8 mouse cellular contexts compared by ENCODE assay signal in genomic region chr9:107770374-107771290, GRCm38 (mm10). TPM values are rescaled to one million over a fixed set of nuclear protein-coding genes. Genes with fewer than 3 reads are reported as not detected.
DNase-seq lines count a peak whose midpoint lies in the region; ATAC-seq lines count a peak whose summit lies in the region.

Gene Rbm5, minus strand, starts transcription at chr9:107770996.

- H3K4me2 ChIP-seq in hindbrain, embryonic 16.5 days (ENCODE audit: low read length): peak within 1 kb of the TSS; percentile 82

- H3K79me2 ChIP-seq in macrophage (ENCODE audit: inconsistent target): peaks cover 52% of the 10 kb centered on the region

- H3K36me3 ChIP-seq in hindbrain, embryonic 16.5 days (ENCODE audit: control insufficient read depth, insufficient read depth, low read length): peaks cover 29% of the 10 kb centered on the region
- H3K36me3 ChIP-seq in macrophage (ENCODE audit: inconsistent target): peaks cover 55% of the 10 kb centered on the region

- H3K4me1 ChIP-seq in hindbrain, embryonic 16.5 days (ENCODE audit: control insufficient read depth, insufficient read depth, low read depth, low read length): peaks cover 16% of the 10 kb centered on the region

- DNase-seq in WW6 (ENCODE audit: low read depth, low spot score): peak; percentile 76
- DNase-seq in cerebellum, postnatal 4 days (ENCODE audit: low spot score in 2 of 2): peak; percentile 82 to 90
- DNase-seq in gastrocnemius, adult 18-20 months (ENCODE audit: low spot score): peak; percentile 92
- peak; percentile 93 to 95 for DNase-seq in left cerebral cortex, adult 18-20 months (ENCODE audit: low spot score in 2 of 2)
- DNase-seq in right cerebral cortex, adult 18-20 months: peak; percentile 96
- peak; percentile 70 for DNase-seq in urinary bladder, postnatal 10 days (ENCODE audit: low spot score)

- H3K9me3 ChIP-seq in hindbrain, embryonic 16.5 days (ENCODE audit: control insufficient read depth, low read length): no peaks in the 10 kb centered on the region

- ATAC-seq in hindbrain, embryonic 16.5 days: peak; percentile 100

- H3K9ac ChIP-seq in hindbrain, embryonic 16.5 days (ENCODE audit: low read depth, low read length): peak within 1 kb of the TSS; percentile 89

- peak within 1 kb of the TSS; percentile 68 for H3K4me3 ChIP-seq in hindbrain, embryonic 16.5 days (ENCODE audit: low read length)
- peak within 1 kb of the TSS; percentile 87 for H3K4me3 ChIP-seq in macrophage (ENCODE audit: inconsistent target)

- peak within 1 kb of the TSS; percentile 92 for H3K27ac ChIP-seq in hindbrain, embryonic 16.5 days (ENCODE audit: low read depth, low read length)
- peak within 1 kb of the TSS; percentile 96 for H3K27ac ChIP-seq in macrophage

- H3K27me3 ChIP-seq in hindbrain, embryonic 16.5 days (replicated peaks; ENCODE audit: control insufficient read depth, insufficient read depth, low read length): no peaks in the 10 kb centered on the region

- WGBS in hindbrain, embryonic 16.5 days: under 1% methylated on average over 60 of the region's 60 CpGs
- under 1% methylated on average over 54 of the region's 60 CpGs for WGBS in macrophage (ENCODE audit: missing documents)

RNA-seq across cellular contexts. Expression of gene Rbm5, which starts in this region (rescaled TPM):
- total RNA-seq in gastrocnemius, adult 18-20 months (2021): 10 to 100 TPM; 34.3 to 40.5 TPM
- polyA plus RNA-seq in hindbrain, embryonic 16.5 days (2015; fragmentation: Nextera tagmentation; extraction: Ambion mirVana): 210 and 236 TPM in 2 replicates
- 100 to 1,000 TPM; 120 to 133 TPM for total RNA-seq in left cerebral cortex, adult 18-20 months (2021)
- total RNA-seq in macrophage (2018; cell fraction: chromatin; rRNA removed): 100 to 1,000 TPM; 444 to 782 (median 601) TPM
- total RNA-seq in macrophage (2018; cell fraction: cytosol; rRNA removed): 10 to 100 TPM; 37.5 to 67.0 (median 48.9) TPM
- total RNA-seq in macrophage (2018; cell fraction: nucleus; rRNA removed): 100 to 1,000 TPM; 209 to 450 (median 311) TPM
- polyA plus RNA-seq in macrophage (2018): 48.8 to 74.7 TPM (median 61.8 TPM) in 3 replicates

Comparison
In these comparisons a context has a peak if more than half of its experiments do, and no peak if none do; other contexts are left out.
1. Peak in every context shown above with its lines: DNase-seq, ATAC-seq, H3K4me3 ChIP-seq and H3K27ac ChIP-seq.